Comparison of ENCODE assay signal across 14 mouse cellular contexts in genomic region chr6:84657091-84657490, GRCm38 (mm10).
DNase-seq lines count a peak whose midpoint lies in the region; ATAC-seq lines count a peak whose summit lies in the region.
"Had no signal": no experiment of that assay in that cellular context is flagged by ENCODE, and none has a peak within 500 bp of the region (broad histone marks: within the 10 kb centered on the region; RNA-seq: fewer than 3 reads in every experiment).

No protein-coding gene starts in this region.

- ATAC-seq in limb, embryonic 11.5 days (ENCODE audit: insufficient number of reproducible peaks, low FRiP score, low TSS enrichment, low read depth): no peak
- no peak for ATAC-seq in limb, embryonic 15.5 days (ENCODE audit: insufficient number of reproducible peaks, low FRiP score, low TSS enrichment, low read depth)

- H3K9ac ChIP-seq in limb, embryonic 11.5 days (ENCODE audit: low read length): no peak overlapping the region
- H3K9ac ChIP-seq in limb, embryonic 15.5 days: no peak overlapping the region
- H3K9ac ChIP-seq: forebrain, embryonic 12.5 days; limb, embryonic 12.5 days had no signal

- no peak overlapping the region for H3K4me2 ChIP-seq in limb, embryonic 11.5 days (ENCODE audit: low read depth, severe bottlenecking)
- no peak overlapping the region for H3K4me2 ChIP-seq in limb, embryonic 15.5 days
- H3K4me2 ChIP-seq: forebrain, embryonic 12.5 days; limb, embryonic 12.5 days had no signal

- H3K4me1 ChIP-seq in limb, embryonic 11.5 days (ENCODE audit: control insufficient read depth, insufficient read depth, low read length): peaks cover 3% of the 10 kb centered on the region; the same call in 1 of the 2 replicates
- H3K4me1 ChIP-seq in limb, embryonic 10.5 days: peaks cover 19% of the 10 kb centered on the region
- H3K4me1 ChIP-seq in embryonic facial prominence, embryonic 10.5 days: peaks cover 21% of the 10 kb centered on the region
- H3K4me1 ChIP-seq in limb, embryonic 15.5 days: peaks cover 2% of the 10 kb centered on the region; the same call in 1 of the 2 replicates
- H3K4me1 ChIP-seq: forebrain, embryonic 12.5 days had no signal

- WGBS in limb, embryonic 11.5 days: 24% methylated on average over 1 of the region's 1 CpGs
- WGBS in limb, embryonic 10.5 days: 38% methylated on average over 1 of the region's 1 CpGs
- 45% methylated on average over 1 of the region's 1 CpGs for WGBS in embryonic facial prominence, embryonic 10.5 days
- 21% methylated on average over 1 of the region's 1 CpGs for WGBS in limb, embryonic 15.5 days

- no peaks in the 10 kb centered on the region for H3K9me3 ChIP-seq in limb, embryonic 11.5 days (ENCODE audit: control insufficient read depth, low read length)
- no peaks in the 10 kb centered on the region for H3K9me3 ChIP-seq in limb, embryonic 10.5 days (replicated peaks)
- no peaks in the 10 kb centered on the region for H3K9me3 ChIP-seq in embryonic facial prominence, embryonic 10.5 days
- H3K9me3 ChIP-seq in limb, embryonic 15.5 days: no peaks in the 10 kb centered on the region
- H3K9me3 ChIP-seq: forebrain, embryonic 12.5 days; limb, embryonic 12.5 days had no signal

- H3K27me3 ChIP-seq in limb, embryonic 11.5 days (ENCODE audit: control insufficient read depth, insufficient read depth, low read length): no peaks in the 10 kb centered on the region
- no peaks in the 10 kb centered on the region for H3K27me3 ChIP-seq in limb, embryonic 10.5 days (ENCODE audit: low read depth, poor library complexity, severe bottlenecking)
- no peaks in the 10 kb centered on the region for H3K27me3 ChIP-seq in embryonic facial prominence, embryonic 10.5 days (replicated peaks; ENCODE audit: low read depth, poor library complexity, severe bottlenecking)
- H3K27me3 ChIP-seq in limb, embryonic 15.5 days: no peaks in the 10 kb centered on the region
- H3K27me3 ChIP-seq: forebrain, embryonic 12.5 days; limb, embryonic 12.5 days had no signal

- no peak overlapping the region for H3K4me3 ChIP-seq in limb, embryonic 11.5 days (ENCODE audit: low read depth, low read length)
- no peak overlapping the region for H3K4me3 ChIP-seq in limb, embryonic 10.5 days
- no peak overlapping the region for H3K4me3 ChIP-seq in embryonic facial prominence, embryonic 10.5 days
- H3K4me3 ChIP-seq in limb, embryonic 15.5 days: no peak overlapping the region
- H3K4me3 ChIP-seq: forebrain, embryonic 12.5 days; limb, embryonic 12.5 days had no signal

- no peak overlapping the region for H3K27ac ChIP-seq in limb, embryonic 11.5 days (replicated peaks; ENCODE audit: low read depth, low read length)
- no peak overlapping the region for H3K27ac ChIP-seq in limb, embryonic 10.5 days
- H3K27ac ChIP-seq in embryonic facial prominence, embryonic 10.5 days (replicated peaks): no peak overlapping the region
- H3K27ac ChIP-seq in limb, embryonic 15.5 days: peak overlapping the region; percentile 50; the same call in 1 of the 2 replicates
- H3K27ac ChIP-seq: forebrain, embryonic 12.5 days had no signal

- peak; percentile 6 for DNase-seq in cerebellum, adult 9-11 months
- no peak for DNase-seq in cerebellum, postnatal 4 days (ENCODE audit: low spot score in 2 of 2)
- peak; percentile 31 for DNase-seq in limb, embryonic 11.5 days (ENCODE audit: low spot score)
- DNase-seq in limb, embryonic 10.5 days (ENCODE audit: low spot score): no peak
- peak; percentile 25 for DNase-seq in embryonic facial prominence, embryonic 10.5 days (ENCODE audit: low spot score)
- DNase-seq in left cerebral cortex, adult 8-10 months (ENCODE audit: low spot score in 2 of 2): no peak
- DNase-seq in urinary bladder, postnatal 36 days (ENCODE audit: low spot score in 2 of 2): no peak
- DNase-seq: B cell, adult 2 months; kidney, postnatal 14 days; lung, adult 2 months; right cerebral cortex, adult 18-20 months had no signal

- H3K36me3 ChIP-seq in limb, embryonic 11.5 days (ENCODE audit: control insufficient read depth, insufficient read depth, low read length): no peaks in the 10 kb centered on the region
- no peaks in the 10 kb centered on the region for H3K36me3 ChIP-seq in limb, embryonic 10.5 days
- no peaks in the 10 kb centered on the region for H3K36me3 ChIP-seq in embryonic facial prominence, embryonic 10.5 days (replicated peaks)
- H3K36me3 ChIP-seq in limb, embryonic 15.5 days: no peaks in the 10 kb centered on the region
- H3K36me3 ChIP-seq: forebrain, embryonic 12.5 days; limb, embryonic 12.5 days had no signal

Comparison
In these comparisons a context has a peak if more than half of its experiments do, and no peak if none do; other contexts are left out.
1. DNase-seq: peak in cerebellum, adult 9-11 months (single experiment), limb, embryonic 11.5 days (single experiment) and embryonic facial prominence, embryonic 10.5 days (single experiment); none in cerebellum, postnatal 4 days (0 of 2), limb, embryonic 10.5 days (single experiment), left cerebral cortex, adult 8-10 months (0 of 2) and urinary bladder, postnatal 36 days (0 of 2).